Mouse (Mus musculus) stomach, embryonic 16.5 days (tissue): ENCODE measurements at regions not wholly inside any gene's neighbourhood (a gene's known extent, or its start where the extent isn't known, plus 50 kb on each side); places are given as distances from the start of the nearest gene placed in this dataset.
A peak's percentile ranks its signal among the peaks of the same experiment; 100 is the strongest.

ENCODE experiments used
- ATAC-seq: fragments of 200-750 bp; cut with Nextera tagmentation; 2 replicates; pipeline ENCODE4 v1.8.0; 2017; ENCODE audit warnings: moderate number of reproducible peaks, moderate TSS enrichment; ENCODE audit not compliant: insufficient read depth, low FRiP score
- H3K27ac ChIP-seq: fragments of 300-500 bp; sonication (generic); 2 replicates; pipeline ENCODE4 v1.5.1; 2014; ENCODE audit warnings: low read length
- H3K27me3 ChIP-seq: fragments of 300-500 bp; sonication (generic); 2 replicates; pipeline ENCODE4 v1.6.1; 2014; ENCODE audit warnings: low read length, control low read depth, mixed read lengths; ENCODE audit not compliant: control insufficient read depth, insufficient read depth
- H3K36me3 ChIP-seq: fragments of 300-500 bp; sonication (generic); 2 replicates; pipeline ENCODE4 v1.6.1; 2014; ENCODE audit warnings: low read length; ENCODE audit not compliant: control insufficient read depth, insufficient read depth
- H3K4me1 ChIP-seq: fragments of 300-500 bp; sonication (generic); 2 replicates; pipeline ENCODE4 v1.6.1; 2014; ENCODE audit warnings: low read length, control low read depth, mixed read lengths; ENCODE audit not compliant: control insufficient read depth, insufficient read depth
- H3K4me2 ChIP-seq: fragments of 300-500 bp; sonication (generic); 2 replicates; pipeline ENCODE4 v1.6.1; 2014; ENCODE audit warnings: low read depth, low read length, mixed read lengths
- H3K4me3 ChIP-seq: fragments of 300-500 bp; sonication (generic); replicated peaks from 2 replicates; pipeline ENCODE4 v1.5.1; 2014; ENCODE audit warnings: mild to moderate bottlenecking, low read length
- H3K9ac ChIP-seq: fragments of 300-500 bp; sonication (generic); 2 replicates; pipeline ENCODE4 v1.6.1; 2014; ENCODE audit warnings: low read length
- H3K9me3 ChIP-seq: fragments of 300-500 bp; sonication (generic); replicated peaks from 2 replicates; pipeline ENCODE4 v1.6.1; 2016; ENCODE audit warnings: low read length, control low read depth; ENCODE audit not compliant: control insufficient read depth
- WGBS: fragments of 180-500 bp; shearing (Covaris S2); extraction: QIAGEN DNeasy Blood & Tissue Kit; methylation state at CpG from one replicate; pipeline ENCODE4 v1.1.7; 2014; 5-methylcytosine and 5-hydroxymethylcytosine counted together

DNA sequence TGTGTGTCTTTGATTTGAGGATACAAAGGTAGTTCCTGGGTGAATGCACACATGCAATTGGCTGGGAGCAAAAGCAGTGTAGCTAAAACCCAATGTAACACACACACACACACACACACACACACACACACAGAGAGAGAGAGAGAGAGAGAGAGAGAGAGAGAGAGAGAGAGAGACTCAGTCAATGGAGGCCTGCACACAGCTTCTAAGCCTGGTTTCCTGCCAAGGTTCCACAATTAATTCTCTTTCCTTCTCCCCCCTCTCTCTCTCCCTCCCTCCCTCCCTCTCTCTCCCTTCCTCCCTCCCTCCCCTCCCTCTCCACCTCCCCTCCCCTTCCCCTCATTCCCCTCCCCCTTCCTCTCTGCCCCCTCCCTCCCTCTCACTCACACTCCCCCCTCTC lies 330.6 kb upstream of the Prickle1 start:
- Histone ChIP-seq H3K4me3 (no peak overlapping the region), H3K4me1 (peaks cover 11% of the 10 kb centered on the region), H3K36me3 (no peaks in the 10 kb centered on the region), H3K27me3 (no peaks in the 10 kb centered on the region), H3K27ac (no peak overlapping the region), H3K9me3 (no peaks in the 10 kb centered on the region), H3K4me2 (no peak overlapping the region), H3K9ac (no peak overlapping the region)
- no peak for ATAC-seq

DNA sequence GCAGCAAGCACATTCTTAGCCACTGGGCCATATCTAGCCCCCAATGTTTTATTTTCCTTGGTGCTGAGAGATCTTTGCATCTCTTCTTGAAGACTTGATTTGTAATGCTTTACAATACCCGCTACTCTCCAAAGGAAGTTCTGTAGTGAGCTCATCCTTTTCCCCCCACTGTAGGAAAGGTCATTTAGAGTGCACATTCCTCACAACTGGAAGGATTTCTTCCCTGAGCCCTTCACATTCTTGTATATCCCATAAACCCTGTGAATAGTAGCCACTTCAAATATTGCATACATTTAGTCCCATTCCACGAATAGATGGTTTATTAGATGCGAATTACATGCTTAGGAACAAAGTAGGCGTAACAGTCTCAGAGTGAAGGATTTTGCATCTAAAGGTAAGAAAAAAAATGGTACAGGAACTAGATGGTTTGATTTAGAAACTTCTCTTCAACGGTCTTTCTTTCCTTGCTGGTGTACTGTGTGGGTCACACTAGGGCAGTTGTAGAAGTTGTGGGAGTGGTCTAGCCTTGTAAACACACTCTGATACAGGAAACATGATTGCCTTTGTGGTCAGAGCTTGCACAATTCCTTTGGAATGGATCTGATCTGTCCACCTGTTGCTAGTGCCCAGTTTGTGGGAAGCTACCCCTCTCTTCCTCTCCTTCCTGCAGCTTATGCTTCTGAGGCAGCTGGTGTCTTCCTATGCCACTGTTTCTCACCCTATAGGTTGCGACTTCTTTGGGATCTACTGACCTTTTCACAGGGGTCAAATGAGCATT lies 326.0 kb upstream of the Prickle1 start:
- ATAC-seq = no peak
- no peaks in the 10 kb centered on the region for H3K27me3 ChIP-seq
- no peaks in the 10 kb centered on the region for H3K36me3 ChIP-seq
- no peaks in the 10 kb centered on the region for H3K9me3 ChIP-seq
- no peak overlapping the region for H3K4me2 ChIP-seq
- H3K4me3 ChIP-seq = no peak overlapping the region
- peak overlapping the region; percentile 51; the same call in 1 of the 2 replicates for H3K27ac ChIP-seq
- no peak overlapping the region for H3K9ac ChIP-seq
- 52% methylated on average over 6 of the region's 6 CpGs for WGBS
- H3K4me1 ChIP-seq = peaks cover 16% of the 10 kb centered on the region

DNA sequence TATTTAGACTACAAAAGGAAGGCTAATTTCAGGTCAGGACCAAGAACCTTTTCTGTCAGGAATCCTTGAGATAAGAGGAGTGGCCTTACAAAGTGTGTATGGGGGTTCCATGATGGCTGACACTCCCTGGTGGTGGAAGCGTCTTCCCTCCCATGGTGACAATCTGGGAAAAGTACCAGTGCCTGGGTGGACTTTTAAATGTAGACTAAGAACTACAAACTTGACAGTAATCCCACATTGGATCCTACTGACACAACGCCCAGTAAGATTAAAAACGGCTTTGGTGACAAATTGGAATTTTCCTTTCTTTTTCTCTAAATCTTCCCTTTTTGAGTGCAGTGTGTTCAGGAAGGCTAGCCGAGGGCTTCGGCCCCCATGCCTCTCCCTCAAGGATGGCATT lies 325.3 kb upstream of the Prickle1 start:
- Histone ChIP-seq H3K9me3 (no peaks in the 10 kb centered on the region), H3K27ac (peak overlapping the region; percentile 51; the same call in 1 of the 2 replicates), H3K9ac (no peak overlapping the region), H3K4me1 (peaks cover 16% of the 10 kb centered on the region), H3K4me3 (no peak overlapping the region), H3K4me2 (no peak overlapping the region), H3K27me3 (no peaks in the 10 kb centered on the region), H3K36me3 (no peaks in the 10 kb centered on the region)
- no peak for ATAC-seq
- 74% methylated on average over 5 of the region's 5 CpGs for WGBS

DNA sequence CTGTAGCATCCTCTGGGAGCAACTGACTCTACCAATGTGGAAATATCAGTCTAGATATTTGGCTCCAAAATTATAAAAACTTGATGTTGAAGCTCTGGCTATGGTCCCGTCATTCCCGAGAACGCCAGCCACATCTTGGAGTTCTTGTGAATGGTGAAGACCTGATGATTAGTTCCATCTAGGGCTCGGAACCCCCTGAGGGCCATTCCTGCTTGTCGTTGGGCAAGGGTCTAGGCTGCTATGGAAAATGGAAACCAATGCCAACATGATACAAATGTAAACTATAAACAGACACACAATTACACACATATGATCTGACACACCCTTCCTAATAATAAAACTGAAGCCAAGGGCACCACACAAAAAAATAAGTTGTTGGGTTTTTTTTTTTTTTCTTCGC lies 323.9 kb upstream of the Prickle1 start:
- WGBS = 90% methylated on average over 6 of the region's 6 CpGs
- no peak overlapping the region for H3K4me2 ChIP-seq
- H3K9ac ChIP-seq = no peak overlapping the region
- no peaks in the 10 kb centered on the region for H3K9me3 ChIP-seq
- ATAC-seq = no peak
- H3K36me3 ChIP-seq = no peaks in the 10 kb centered on the region
- H3K27me3 ChIP-seq = no peaks in the 10 kb centered on the region
- H3K4me1 ChIP-seq = peaks cover 16% of the 10 kb centered on the region
- no peak overlapping the region for H3K4me3 ChIP-seq
- H3K27ac ChIP-seq = no peak overlapping the region

DNA sequence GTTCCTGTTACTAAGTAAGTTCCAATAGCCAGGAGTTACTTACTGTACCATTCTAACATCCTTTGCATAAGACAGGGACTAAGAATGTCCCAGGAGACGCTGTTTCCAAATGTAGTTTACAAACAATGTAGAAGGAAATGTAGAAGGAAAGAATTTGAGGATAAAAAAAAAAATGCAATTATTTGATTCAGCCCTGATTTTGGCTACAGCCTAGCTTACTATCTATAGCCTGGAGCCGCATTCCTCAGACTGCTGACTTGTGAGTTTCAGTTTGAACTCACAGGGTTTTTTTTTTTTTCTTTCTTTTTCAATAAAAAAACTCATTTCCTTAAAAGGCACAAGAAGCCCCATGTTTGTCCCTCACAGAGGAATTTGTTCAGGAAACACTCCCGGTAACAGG lies 321.2 kb upstream of the Prickle1 start:
- no peak for ATAC-seq
- 23% methylated on average over 3 of the region's 3 CpGs for WGBS
- peaks cover 11% of the 10 kb centered on the region for H3K4me1 ChIP-seq
- H3K4me2 ChIP-seq = peak overlapping the region; percentile 28
- H3K27ac ChIP-seq = peak overlapping the region; percentile 40; the same call in 1 of the 2 replicates
- H3K9me3 ChIP-seq = no peaks in the 10 kb centered on the region
- no peak overlapping the region for H3K9ac ChIP-seq
- H3K27me3 ChIP-seq = no peaks in the 10 kb centered on the region
- no peak overlapping the region for H3K4me3 ChIP-seq
- H3K36me3 ChIP-seq = no peaks in the 10 kb centered on the region

DNA sequence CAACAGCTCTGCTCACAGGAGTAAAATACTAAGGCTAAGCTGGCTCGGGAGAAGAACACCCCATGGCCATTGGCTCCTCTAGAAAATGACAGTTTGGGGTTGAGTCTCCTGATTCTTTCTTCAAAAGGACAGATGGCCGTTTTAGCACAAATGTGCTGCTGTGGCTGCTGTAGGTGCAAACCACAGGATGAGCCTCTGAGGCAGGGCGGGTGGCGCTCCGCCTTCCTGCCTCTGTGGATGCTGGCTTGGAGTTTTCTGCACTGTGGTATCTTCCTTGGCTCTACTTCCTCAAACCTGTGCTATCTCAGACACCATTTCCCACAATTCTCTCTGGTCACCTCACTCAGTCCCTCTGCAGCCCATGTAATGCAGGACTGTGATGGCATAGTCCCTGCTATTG lies 317.8 kb upstream of the Prickle1 start:
- Histone ChIP-seq H3K27ac (no peak overlapping the region), H3K36me3 (no peaks in the 10 kb centered on the region), H3K9me3 (no peaks in the 10 kb centered on the region), H3K4me1 (0 out of 2 replicates have a peak, but pooled peaks cover 4% of the 10 kb centered on the region), H3K4me3 (no peak overlapping the region), H3K27me3 (no peaks in the 10 kb centered on the region), H3K4me2 (no peak overlapping the region), H3K9ac (no peak overlapping the region)
- 64% methylated on average over 5 of the region's 5 CpGs for WGBS
- ATAC-seq = no peak

DNA sequence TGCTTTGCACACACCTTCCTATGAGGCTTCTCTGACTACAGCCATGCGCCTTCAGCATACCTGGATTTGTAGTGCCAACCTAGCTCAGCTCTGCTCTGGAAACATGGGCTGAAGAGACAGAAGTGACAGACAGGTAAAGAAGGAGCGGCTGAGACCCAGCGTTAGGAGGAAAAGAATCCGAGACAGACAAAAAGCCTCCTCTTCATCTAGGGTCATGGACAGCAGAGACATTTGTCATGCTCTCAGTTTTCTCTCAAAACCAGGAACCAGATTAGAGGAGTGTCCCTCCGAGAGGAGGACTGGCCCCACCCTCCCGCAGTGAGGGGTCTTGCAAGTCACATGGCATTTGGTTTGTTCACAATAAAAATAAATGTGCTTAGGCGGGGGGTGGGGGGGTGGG lies 317.4 kb upstream of the Prickle1 start:
- H3K4me1 ChIP-seq = 0 out of 2 replicates have a peak, but pooled peaks cover 4% of the 10 kb centered on the region
- no peaks in the 10 kb centered on the region for H3K27me3 ChIP-seq
- no peak overlapping the region for H3K4me3 ChIP-seq
- H3K9ac ChIP-seq = no peak overlapping the region
- ATAC-seq = no peak
- 48% methylated on average over 7 of the region's 7 CpGs for WGBS
- H3K36me3 ChIP-seq = no peaks in the 10 kb centered on the region
- H3K9me3 ChIP-seq = no peaks in the 10 kb centered on the region
- H3K27ac ChIP-seq = no peak overlapping the region
- no peak overlapping the region for H3K4me2 ChIP-seq

DNA sequence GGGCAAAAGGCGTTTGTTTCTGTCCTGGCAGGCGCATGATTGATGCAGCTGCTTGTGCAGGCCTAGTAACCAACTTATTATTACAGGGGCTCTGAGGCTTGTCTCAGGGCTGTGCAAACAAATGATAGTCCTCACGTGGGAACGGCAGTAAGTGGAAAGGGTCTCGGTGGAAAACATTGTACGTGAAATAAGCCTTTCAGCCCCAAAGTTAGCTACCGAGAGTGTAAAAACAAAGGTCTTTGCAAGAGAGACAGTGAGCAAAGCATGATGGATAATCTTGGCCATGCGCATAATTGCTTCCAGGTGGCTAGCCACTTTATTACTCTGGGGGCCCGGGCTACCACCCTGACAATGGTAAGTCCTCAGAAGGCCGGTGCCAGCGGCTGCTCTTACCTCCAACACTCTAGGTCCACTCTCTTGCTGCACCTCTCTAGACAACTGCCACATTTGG lies 315.3 kb upstream of the Prickle1 start:
- Histone ChIP-seq H3K9ac (no peak overlapping the region), H3K4me1 (no peaks in the 10 kb centered on the region), H3K27ac (no peak overlapping the region), H3K4me3 (no peak overlapping the region), H3K9me3 (no peaks in the 10 kb centered on the region), H3K4me2 (no peak overlapping the region), H3K36me3 (no peaks in the 10 kb centered on the region), H3K27me3 (no peaks in the 10 kb centered on the region)
- WGBS = 31% methylated on average over 11 of the region's 11 CpGs
- no peak for ATAC-seq

DNA sequence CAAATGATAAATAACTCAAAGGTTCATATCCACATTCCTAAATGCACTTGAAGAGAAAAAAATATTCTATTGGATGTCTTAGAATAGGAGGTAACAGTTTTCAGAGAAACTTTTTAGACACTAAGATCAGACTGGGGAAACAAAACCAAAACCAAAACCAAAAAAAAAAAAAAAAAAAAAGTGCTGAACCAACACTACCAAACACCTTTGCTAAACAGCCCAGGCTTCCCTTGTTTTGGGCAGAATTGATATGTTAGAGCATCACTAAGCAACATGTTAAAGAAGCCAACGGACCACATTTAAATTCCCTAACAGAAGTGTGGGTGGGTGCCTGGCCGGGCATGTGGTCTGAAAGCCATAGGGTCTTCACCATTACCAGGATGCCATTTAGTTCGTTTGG lies 314.5 kb upstream of the Prickle1 start:
- H3K4me3 ChIP-seq = no peak overlapping the region
- no peak for ATAC-seq
- no peaks in the 10 kb centered on the region for H3K27me3 ChIP-seq
- H3K36me3 ChIP-seq = no peaks in the 10 kb centered on the region
- no peaks in the 10 kb centered on the region for H3K4me1 ChIP-seq
- H3K9ac ChIP-seq = no peak overlapping the region
- 78% methylated on average over 3 of the region's 3 CpGs for WGBS
- no peak overlapping the region for H3K4me2 ChIP-seq
- no peaks in the 10 kb centered on the region for H3K9me3 ChIP-seq
- H3K27ac ChIP-seq = no peak overlapping the region
